Mouse (Mus musculus) E14TG2a.4 (cell line): ENCODE measurements around the gene Chrm1.

Source experiments
- CTCF ChIP-seq: conservative IDR thresholded peaks from 2 replicates; pipeline ENCODE4 v1.5.1; 2014; ENCODE audit warnings: low read length
- NANOG ChIP-seq: IDR thresholded peaks from 2 replicates; pipeline ENCODE4 v1.6.1; 2014; ENCODE audit warnings: borderline replicate concordance, low read length, mixed read lengths

DNA sequence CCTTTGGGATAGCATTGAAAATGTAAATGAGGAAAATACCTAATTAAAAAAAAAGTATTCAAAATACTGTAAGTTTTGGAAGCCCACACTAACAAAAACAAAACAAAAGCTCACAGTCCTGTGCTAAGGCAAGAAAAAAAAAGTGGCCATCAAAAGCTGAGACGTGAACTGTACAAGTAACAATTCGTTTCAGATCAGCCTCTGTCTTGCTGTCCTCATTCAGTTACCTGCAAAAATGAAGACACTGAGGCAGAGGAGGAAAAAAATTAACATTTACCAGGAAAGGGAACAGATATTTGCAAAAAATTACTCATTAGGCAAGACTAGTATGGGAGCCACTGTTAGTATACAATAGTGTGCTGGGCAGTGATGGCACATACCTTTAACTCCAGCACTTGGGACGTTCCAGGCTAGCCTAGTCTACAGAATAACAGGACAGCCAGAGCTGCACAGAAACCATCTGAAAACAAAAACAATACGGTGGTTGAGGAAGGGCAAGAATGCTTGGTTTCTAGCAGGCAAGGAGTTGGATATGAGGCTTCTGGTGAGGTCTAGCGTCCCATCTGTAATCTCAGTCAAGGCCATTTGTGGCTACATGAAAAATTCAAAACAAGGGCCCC, 64.0 kb downstream of the Chrm1 start:
- TF ChIP-seq CTCF (no peak), NANOG (no peak)
